Mouse (Mus musculus): Measurements from ENCODE around the gene Cd300a.
"Not testable (repeated sequence)": the region's sequence is repeated elsewhere in the genome, so short reads cannot be mapped to it uniquely, and the experiment has no call there.

- not testable (repeated sequence) for TF ChIP-seq EP300 (IDR thresholded peaks at IDR 0.05; ENCODE audit: low read depth in 1 of 2, low read length in 2 of 2); USF1 (IDR thresholded peaks at IDR 0.05; ENCODE audit: low read depth, low read length); CTCF (IDR thresholded peaks at IDR 0.05 in 2 of 3, conservative IDR thresholded peaks at IDR 0.05 in 1 of 3; ENCODE audit: control insufficient read depth in 1 of 3, insufficient read depth in 1 of 3, low read depth in 2 of 3, low read length in 3 of 3, poor library complexity in 1 of 3, severe bottlenecking in 1 of 3); ZNF384 (IDR thresholded peaks at IDR 0.05; ENCODE audit: low read depth, low read length); ELF1 (IDR thresholded peaks at IDR 0.05; ENCODE audit: low read depth, low read length); GATA1 (IDR thresholded peaks at IDR 0.05; ENCODE audit: low read depth, low read length)
These were observed 19.7 kb downstream of the Cd300a start for GRCm38 (mm10) chr11:114909538-114909937.
